Mouse (Mus musculus) ES-Bruce4 (cell line): Measurements from ENCODE around the gene Wdr1. TPM values are rescaled to one million over a fixed set of nuclear protein-coding genes. Genes with fewer than 3 reads are reported as not detected.

Source experiments
- H3K27ac ChIP-seq: 2 replicates; pipeline ENCODE4 v1.5.1; 2012; ENCODE audit warnings: low read length, inconsistent platforms; ENCODE audit not compliant: insufficient read depth
- H3K27me3 ChIP-seq: 2 replicates; pipeline ENCODE4 v1.6.1; 2012; ENCODE audit warnings: mild to moderate bottlenecking, low read length, inconsistent platforms; ENCODE audit not compliant: control insufficient read depth, poor library complexity, insufficient read depth, severe bottlenecking
- H3K36me3 ChIP-seq: 2 replicates; pipeline ENCODE4 v1.6.1; 2012; ENCODE audit warnings: inconsistent platforms, mild to moderate bottlenecking, low read length, moderate library complexity; ENCODE audit not compliant: control insufficient read depth, poor library complexity, insufficient read depth, severe bottlenecking
- H3K4me1 ChIP-seq: one replicate; pipeline ENCODE4 v1.8.1; 2011; ENCODE audit warnings: low read length; ENCODE audit not compliant: control insufficient read depth, insufficient read depth
- H3K4me3 ChIP-seq: 2 replicates; pipeline ENCODE4 v1.5.1; 2011; ENCODE audit warnings: low read depth, mild to moderate bottlenecking, low read length
- H3K9ac ChIP-seq: 2 replicates; pipeline ENCODE4 v1.6.1; 2012; ENCODE audit warnings: low read depth, mild to moderate bottlenecking, inconsistent platforms; ENCODE audit not compliant: poor library complexity, severe bottlenecking
- H3K9me3 ChIP-seq: replicated peaks from 2 replicates; pipeline ENCODE4 v1.6.1; 2012; ENCODE audit warnings: mild to moderate bottlenecking, low read length, inconsistent platforms; ENCODE audit not compliant: control insufficient read depth, poor library complexity, insufficient read depth, severe bottlenecking
- CTCF ChIP-seq: IDR thresholded peaks from one replicate; pipeline ENCODE4 v1.8.1; 2011; ENCODE audit warnings: low read depth, low read length
- EP300 ChIP-seq: IDR thresholded peaks from 2 replicates; pipeline ENCODE4 v1.6.1; 2011; ENCODE audit warnings: low read depth, low read length; ENCODE audit not compliant: insufficient read depth
- POLR2A ChIP-seq: IDR thresholded peaks from one replicate; pipeline ENCODE4 v1.8.1; 2011; ENCODE audit warnings: low read length; ENCODE audit not compliant: insufficient read depth
- polyA plus RNA-seq: library from polyadenylated mRNA; stranded (reverse); fragments of >200 nt; gene quantifications from 2 replicates; pipeline ENCODE4 v1.2.4, GENCODE M21; 2011; ENCODE audit warnings: low read depth; ENCODE audit not compliant: missing spikeins, insufficient read depth, insufficient read length

Gene Wdr1
- polyA plus RNA-seq, 1 experiment = 79.0 TPM

- Histone ChIP-seq H3K9ac (no peak overlapping the region), H3K27me3 (no peaks in the 10 kb centered on the region), H3K27ac (no peak overlapping the region), H3K4me3 (no peak overlapping the region), H3K36me3 (no peaks in the 10 kb centered on the region), H3K9me3 (no peaks in the 10 kb centered on the region), H3K4me1 (no peaks in the 10 kb centered on the region)
- TF ChIP-seq CTCF (no peak), EP300 (no peak), POLR2A (no peak)
Measured at GRCm38 (mm10) chr5:38505435-38505765, 57.6 kb downstream of the Wdr1 start.

GRCm38 (mm10) chr5:38504747-38505434 lies 58.1 kb downstream of the Wdr1 start:
- H3K4me1 ChIP-seq = no peaks in the 10 kb centered on the region
- H3K27ac ChIP-seq = no peak overlapping the region
- no peaks in the 10 kb centered on the region for H3K36me3 ChIP-seq
- H3K4me3 ChIP-seq = no peak overlapping the region
- H3K9ac ChIP-seq = no peak overlapping the region
- TF ChIP-seq CTCF (no peak), EP300 (no peak), POLR2A (no peak)
- H3K9me3 ChIP-seq = no peaks in the 10 kb centered on the region
- no peaks in the 10 kb centered on the region for H3K27me3 ChIP-seq

- Histone ChIP-seq H3K4me1 (no peaks in the 10 kb centered on the region), H3K4me3 (no peak overlapping the region), H3K9me3 (no peaks in the 10 kb centered on the region), H3K27me3 (no peaks in the 10 kb centered on the region), H3K9ac (no peak overlapping the region), H3K27ac (no peak overlapping the region), H3K36me3 (no peaks in the 10 kb centered on the region)
- no peak for TF ChIP-seq POLR2A
- TF ChIP-seq CTCF = no peak
- TF ChIP-seq EP300 = no peak
Measured at GRCm38 (mm10) chr5:38504116-38504515, 58.9 kb downstream of the Wdr1 start.

- Histone ChIP-seq H3K27me3 (no peaks in the 10 kb centered on the region), H3K4me3 (no peak within 1 kb of the TSS), H3K9ac (no peak within 1 kb of the TSS), H3K9me3 (no peaks in the 10 kb centered on the region), H3K27ac (no peak within 1 kb of the TSS), H3K4me1 (no peaks in the 10 kb centered on the region), H3K36me3 (no peaks in the 10 kb centered on the region)
- TF ChIP-seq EP300 (no peak), POLR2A (no peak), CTCF (no peak)
Measured at GRCm38 (mm10) chr5:38502992-38503391, 60.0 kb downstream of the Wdr1 start, which contains the start of gene Slc2a9. Slc2a9 (minus strand) TSS chr5:38503143.

GRCm38 (mm10) chr5:38500043-38500442 lies 63.0 kb downstream of the Wdr1 start:
- TF ChIP-seq POLR2A (no peak), CTCF (no peak), EP300 (no peak)
- no peaks in the 10 kb centered on the region for H3K4me1 ChIP-seq
- H3K4me3 ChIP-seq = no peak overlapping the region
- no peaks in the 10 kb centered on the region for H3K36me3 ChIP-seq
- no peak overlapping the region for H3K9ac ChIP-seq
- H3K27me3 ChIP-seq = no peaks in the 10 kb centered on the region
- no peaks in the 10 kb centered on the region for H3K9me3 ChIP-seq
- H3K27ac ChIP-seq = no peak overlapping the region

GRCm38 (mm10) chr5:38499316-38499811 lies 63.7 kb downstream of the Wdr1 start:
- Histone ChIP-seq H3K4me1 (no peaks in the 10 kb centered on the region), H3K27me3 (no peaks in the 10 kb centered on the region), H3K9ac (no peak overlapping the region), H3K27ac (no peak overlapping the region), H3K4me3 (no peak overlapping the region), H3K36me3 (no peaks in the 10 kb centered on the region), H3K9me3 (no peaks in the 10 kb centered on the region)
- TF ChIP-seq EP300 (no peak), CTCF (no peak), POLR2A (no peak)
